Mouse (Mus musculus): ENCODE results near the gene Srarp. TPM values are rescaled to one million over a fixed set of nuclear protein-coding genes. Genes with fewer than 3 reads are reported as not detected.

The Srarp gene
- 0.48 TPM in 1 of 2 replicates, not detected in the other for polyA plus RNA-seq (2021; fragmentation: Nextera tagmentation)
- long read RNA-seq, experiment 1 = 0 reads
- long read RNA-seq, experiment 2 = 0 reads

GRCm38 (mm10) chr4:141435974-141436373, at the start of gene Srarp:
Gene Srarp (minus strand): TSS chr4:141436105.

DNA sequence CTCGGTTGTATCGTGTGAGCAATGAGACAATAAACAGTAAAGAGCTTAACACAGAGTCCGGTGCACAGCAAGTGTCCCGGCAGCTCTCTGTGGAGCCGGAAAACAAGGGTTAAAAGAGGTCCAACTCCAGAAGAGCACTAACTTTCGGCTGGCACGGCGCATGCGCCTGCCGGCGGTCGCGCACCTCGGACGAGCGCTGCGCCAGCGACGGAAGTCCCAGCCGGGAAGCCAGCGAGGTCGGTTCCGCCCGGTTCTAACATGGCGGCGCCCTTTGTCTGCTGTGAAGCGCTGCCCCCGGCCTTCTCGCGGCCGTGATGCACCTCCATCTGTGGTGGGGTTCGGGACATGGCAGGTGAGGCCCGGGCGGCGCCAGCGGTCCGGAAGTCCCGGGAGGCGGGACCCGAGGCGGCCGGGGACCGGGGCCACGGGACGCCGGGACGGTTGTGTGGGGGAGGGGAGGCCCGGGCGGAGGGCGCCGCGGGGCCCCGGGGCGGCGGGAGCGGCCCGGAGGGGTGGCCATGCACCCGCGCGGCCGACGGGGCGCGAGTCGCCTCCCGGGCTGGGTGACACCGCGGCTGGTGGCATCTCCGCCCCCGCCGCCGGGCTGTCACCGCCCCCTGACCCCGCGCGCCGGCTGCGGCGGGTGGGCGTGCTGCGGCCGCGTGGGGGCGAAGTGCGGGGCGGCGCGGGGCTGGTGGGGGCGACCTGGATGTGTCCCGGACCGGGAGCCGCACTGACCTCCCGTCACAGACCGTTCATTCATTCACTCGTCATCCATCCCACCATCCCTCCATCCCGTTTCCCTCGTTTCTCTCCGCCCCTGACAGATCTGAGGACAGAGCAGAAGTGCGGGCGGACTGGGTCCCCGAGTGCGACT, 8.8 kb upstream of the Srarp start, which contains the start of gene Zbtb17:
Gene Zbtb17 (plus strand): TSS at position 204 of the 877 bp plus-strand sequence.

DNA sequence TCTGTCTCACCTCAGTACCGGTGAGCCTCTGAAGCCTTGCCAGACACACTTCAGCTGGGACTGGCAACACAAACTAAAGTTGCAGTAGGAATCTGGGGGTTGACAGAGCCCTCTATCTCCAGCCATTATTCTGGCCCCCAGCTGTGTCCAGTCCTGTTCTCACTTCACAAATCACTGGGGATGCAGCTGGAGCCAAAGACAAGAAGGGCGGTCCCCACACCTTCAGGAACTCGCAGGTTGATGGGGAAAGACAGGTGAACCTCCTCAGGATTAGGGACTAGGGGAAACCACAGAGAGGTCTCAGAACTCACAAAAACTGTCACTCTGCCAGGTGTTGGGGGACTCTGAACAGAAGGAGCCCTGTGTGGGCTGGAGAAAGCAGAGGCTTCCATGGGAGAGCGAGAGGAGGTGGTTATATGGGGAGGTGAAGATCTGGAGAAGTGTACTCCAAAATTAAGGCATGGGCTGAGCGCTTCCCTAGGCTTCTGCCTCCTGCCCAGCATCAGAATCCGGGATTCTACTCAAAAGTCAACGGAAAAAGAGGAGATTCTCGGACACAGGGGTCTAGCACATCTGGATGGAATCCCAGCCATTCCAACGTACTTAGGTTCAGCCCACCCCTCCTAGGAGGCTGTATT, 15.6 kb downstream of the Srarp start, which contains the start of gene Hspb7:
Gene Hspb7 (plus strand): TSS at position 588 of the 638 bp plus-strand sequence.

DNA sequence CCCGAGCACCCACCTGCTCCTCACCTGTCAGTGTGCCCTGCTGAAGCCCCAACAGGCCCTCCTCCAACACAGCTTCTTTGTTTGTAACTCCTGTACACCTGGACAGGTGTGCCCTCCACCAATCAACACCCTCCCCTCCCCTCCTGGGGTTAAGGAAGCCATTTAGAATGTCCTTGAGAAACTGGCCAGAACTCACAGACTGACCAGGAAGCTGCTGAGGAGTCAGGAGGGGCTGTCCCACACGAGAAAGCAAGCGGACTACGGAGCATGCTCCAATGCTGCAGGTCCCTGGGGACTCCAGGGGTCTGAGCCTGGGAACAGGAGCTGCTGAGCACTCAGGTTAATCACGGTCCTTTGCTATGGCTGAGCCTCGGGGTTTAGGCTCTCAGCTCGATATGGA, 20.0 kb downstream of the Srarp start, which contains the start of gene Clcnkb:
Gene Clcnkb (minus strand): TSS at position 91 of the 400 bp plus-strand sequence.

GRCm38 (mm10) chr4:141398545-141398944, 37.4 kb downstream of the Srarp start, which contains the start of gene Clcnka:
Gene Clcnka (minus strand): TSS chr4:141398724.

Other genes starting within 250 kb of the Srarp start
- 4.8 and 6.1 TPM in 2 replicates for gene Rsg1, start 222.1 kb downstream of the Srarp start, polyA plus RNA-seq (2021; fragmentation: Nextera tagmentation)
- gene Arhgef19, start 196.6 kb downstream of the Srarp start, polyA plus RNA-seq (2021; fragmentation: Nextera tagmentation) = 5.7 and 7.8 TPM in 2 replicates
- 0.15 and 0.25 TPM in 2 replicates for gene Epha2, start 134.9 kb downstream of the Srarp start, polyA plus RNA-seq (2021; fragmentation: Nextera tagmentation)
- gene Fam131c, start 67.9 kb downstream of the Srarp start, polyA plus RNA-seq (2021; fragmentation: Nextera tagmentation) = 0.13 TPM in 2 replicates
- 0.13 and 0.33 TPM in 2 replicates for gene Clcnka, start 37.4 kb downstream of the Srarp start, polyA plus RNA-seq (2021; fragmentation: Nextera tagmentation)
- gene Clcnkb, start 20.1 kb downstream of the Srarp start, polyA plus RNA-seq (2021; fragmentation: Nextera tagmentation) = not detected in 2 replicates
- gene Hspb7, start 15.3 kb downstream of the Srarp start, polyA plus RNA-seq (2021; fragmentation: Nextera tagmentation) = 0.06 TPM in 1 of 2 replicates, not detected in the other
- 13.5 and 14.5 TPM in 2 replicates for gene Zbtb17, start 8.5 kb upstream of the Srarp start, polyA plus RNA-seq (2021; fragmentation: Nextera tagmentation)
- 2.7 and 2.9 TPM in 2 replicates for gene Spen, start 102.5 kb upstream of the Srarp start, polyA plus RNA-seq (2021; fragmentation: Nextera tagmentation)
- 0.20 and 0.40 TPM in 2 replicates for gene Fblim1, start 170.0 kb upstream of the Srarp start, polyA plus RNA-seq (2021; fragmentation: Nextera tagmentation)
- gene Tmem82, start 182.5 kb upstream of the Srarp start, polyA plus RNA-seq (2021; fragmentation: Nextera tagmentation) = 0.18 and 0.31 TPM in 2 replicates
- 1.9 and 2.7 TPM in 2 replicates for gene Slc25a34, start 187.7 kb upstream of the Srarp start, polyA plus RNA-seq (2021; fragmentation: Nextera tagmentation)
- gene Plekhm2, start 228.8 kb upstream of the Srarp start, polyA plus RNA-seq (2021; fragmentation: Nextera tagmentation) = 6.5 and 7.1 TPM in 2 replicates
- gene Rsc1a1, start 249.5 kb upstream of the Srarp start, polyA plus RNA-seq (2021; fragmentation: Nextera tagmentation) = not detected in 2 replicates